Mouse (Mus musculus): Measurements from ENCODE around the gene Tmed2. TPM values are rescaled to one million over a fixed set of nuclear protein-coding genes. Genes with fewer than 3 reads are reported as not detected.

Gene Tmed2
- polyA plus RNA-seq, 1 experiment from 2014 or later: 550 TPM

- peak within 1 kb of the TSS; percentile 83 for H3K4me2 ChIP-seq (ENCODE audit: low read length)
- H3K9ac ChIP-seq (ENCODE audit: low read length): peak within 1 kb of the TSS; percentile 69
- H3K36me3 ChIP-seq (ENCODE audit: control insufficient read depth, insufficient read depth, low read length): no peaks in the 10 kb centered on the region
- H3K9me3 ChIP-seq (ENCODE audit: control insufficient read depth, low read length): no peaks in the 10 kb centered on the region
- DNase-seq (ENCODE audit: low spot score) (peak; percentile 88), ATAC-seq (replicated peaks; ENCODE audit: low FRiP score, low TSS enrichment, low read depth) (peak; percentile 90)
- peaks cover 35% of the 10 kb centered on the region for H3K4me1 ChIP-seq (replicated peaks; ENCODE audit: control insufficient read depth, insufficient read depth, low read length)
- H3K27ac ChIP-seq (ENCODE audit: low read depth): peak within 1 kb of the TSS; percentile 77
- peak within 1 kb of the TSS; percentile 79 for H3K4me3 ChIP-seq (ENCODE audit: low read depth, low read length)
- under 1% methylated on average over 76 of the region's 96 CpGs for WGBS
- no peaks in the 10 kb centered on the region for H3K27me3 ChIP-seq (replicated peaks; ENCODE audit: control insufficient read depth, insufficient read depth, low read length)
These were observed 9.6 kb upstream of the Tmed2 start, which contains the start of gene Rilpl1 for GRCm38 (mm10) chr5:124530655-124531582. Gene Rilpl1 (minus strand): TSS chr5:124531391.

- Histone ChIP-seq H3K9ac (ENCODE audit: low read length) (peak overlapping the region; percentile 69), H3K4me1 (replicated peaks; ENCODE audit: control insufficient read depth, insufficient read depth, low read length) (peaks cover 37% of the 10 kb centered on the region), H3K27ac (ENCODE audit: low read depth) (peak overlapping the region; percentile 77), H3K9me3 (ENCODE audit: control insufficient read depth, low read length) (no peaks in the 10 kb centered on the region), H3K4me2 (ENCODE audit: low read length) (peak overlapping the region; percentile 83), H3K36me3 (ENCODE audit: control insufficient read depth, insufficient read depth, low read length) (no peaks in the 10 kb centered on the region), H3K4me3 (ENCODE audit: low read depth, low read length) (peak overlapping the region; percentile 79), H3K27me3 (replicated peaks; ENCODE audit: control insufficient read depth, insufficient read depth, low read length) (no peaks in the 10 kb centered on the region)
- DNase-seq (ENCODE audit: low spot score): no peak
- 15% methylated on average over 14 of the region's 14 CpGs for WGBS
- no peak for ATAC-seq (replicated peaks; ENCODE audit: low FRiP score, low TSS enrichment, low read depth)
These were observed 8.9 kb upstream of the Tmed2 start for GRCm38 (mm10) chr5:124531583-124531930.

GRCm38 (mm10) chr5:124532451-124532850 lies 8.0 kb upstream of the Tmed2 start:
- Histone ChIP-seq H3K4me3 (ENCODE audit: low read depth, low read length) (no peak overlapping the region), H3K36me3 (ENCODE audit: control insufficient read depth, insufficient read depth, low read length) (no peaks in the 10 kb centered on the region), H3K4me1 (replicated peaks; ENCODE audit: control insufficient read depth, insufficient read depth, low read length) (peaks cover 40% of the 10 kb centered on the region), H3K9me3 (ENCODE audit: control insufficient read depth, low read length) (no peaks in the 10 kb centered on the region), H3K4me2 (ENCODE audit: low read length) (peak overlapping the region; percentile 83; the same call in 1 of the 2 replicates), H3K9ac (ENCODE audit: low read length) (no peak overlapping the region), H3K27me3 (replicated peaks; ENCODE audit: control insufficient read depth, insufficient read depth, low read length) (no peaks in the 10 kb centered on the region), H3K27ac (ENCODE audit: low read depth) (peak overlapping the region; percentile 77)
- ATAC-seq (replicated peaks; ENCODE audit: low FRiP score, low TSS enrichment, low read depth): no peak
- no peak for DNase-seq (ENCODE audit: low spot score)
- 17% methylated on average over 7 of the region's 7 CpGs for WGBS

GRCm38 (mm10) chr5:124535016-124535415 lies 5.5 kb upstream of the Tmed2 start:
- H3K4me2 ChIP-seq (ENCODE audit: low read length): no peak overlapping the region
- DNase-seq (ENCODE audit: low spot score) (no peak), ATAC-seq (replicated peaks; ENCODE audit: low FRiP score, low TSS enrichment, low read depth) (no peak)
- 66% methylated on average over 5 of the region's 5 CpGs for WGBS
- H3K36me3 ChIP-seq (ENCODE audit: control insufficient read depth, insufficient read depth, low read length): no peaks in the 10 kb centered on the region
- no peak overlapping the region for H3K4me3 ChIP-seq (ENCODE audit: low read depth, low read length)
- H3K9ac ChIP-seq (ENCODE audit: low read length): no peak overlapping the region
- no peak overlapping the region for H3K27ac ChIP-seq (ENCODE audit: low read depth)
- peaks cover 20% of the 10 kb centered on the region for H3K4me1 ChIP-seq (replicated peaks; ENCODE audit: control insufficient read depth, insufficient read depth, low read length)
- H3K9me3 ChIP-seq (ENCODE audit: control insufficient read depth, low read length): no peaks in the 10 kb centered on the region
- no peaks in the 10 kb centered on the region for H3K27me3 ChIP-seq (replicated peaks; ENCODE audit: control insufficient read depth, insufficient read depth, low read length)

GRCm38 (mm10) chr5:124536776-124537175 lies 3.7 kb upstream of the Tmed2 start:
- no peaks in the 10 kb centered on the region for H3K9me3 ChIP-seq (ENCODE audit: control insufficient read depth, low read length)
- peak overlapping the region; percentile 16; the same call in 1 of the 2 replicates for H3K27ac ChIP-seq (ENCODE audit: low read depth)
- WGBS: under 1% methylated on average over 16 of the region's 17 CpGs
- ATAC-seq (replicated peaks; ENCODE audit: low FRiP score, low TSS enrichment, low read depth) (no peak), DNase-seq (ENCODE audit: low spot score) (peak; percentile 68)
- no peaks in the 10 kb centered on the region for H3K27me3 ChIP-seq (replicated peaks; ENCODE audit: control insufficient read depth, insufficient read depth, low read length)
- H3K4me1 ChIP-seq (replicated peaks; ENCODE audit: control insufficient read depth, insufficient read depth, low read length): peaks cover 15% of the 10 kb centered on the region
- H3K4me2 ChIP-seq (ENCODE audit: low read length): peak overlapping the region; percentile 46
- H3K36me3 ChIP-seq (ENCODE audit: control insufficient read depth, insufficient read depth, low read length): no peaks in the 10 kb centered on the region
- H3K9ac ChIP-seq (ENCODE audit: low read length): peak overlapping the region; percentile 27; the same call in 1 of the 2 replicates
- H3K4me3 ChIP-seq (ENCODE audit: low read depth, low read length): peak overlapping the region; percentile 13; the same call in 1 of the 2 replicates

- DNase-seq (ENCODE audit: low spot score): peak; percentile 55
- ATAC-seq (replicated peaks; ENCODE audit: low FRiP score, low TSS enrichment, low read depth): no peak
- Histone ChIP-seq H3K9me3 (ENCODE audit: control insufficient read depth, low read length) (no peaks in the 10 kb centered on the region), H3K9ac (ENCODE audit: low read length) (no peak overlapping the region), H3K4me2 (ENCODE audit: low read length) (no peak overlapping the region), H3K4me1 (replicated peaks; ENCODE audit: control insufficient read depth, insufficient read depth, low read length) (peaks cover 15% of the 10 kb centered on the region; the same call in 1 of the 2 replicates), H3K36me3 (ENCODE audit: control insufficient read depth, insufficient read depth, low read length) (peaks cover 16% of the 10 kb centered on the region), H3K27me3 (replicated peaks; ENCODE audit: control insufficient read depth, insufficient read depth, low read length) (no peaks in the 10 kb centered on the region), H3K4me3 (ENCODE audit: low read depth, low read length) (no peak overlapping the region), H3K27ac (ENCODE audit: low read depth) (no peak overlapping the region)
- WGBS: 72% methylated on average over 15 of the region's 16 CpGs
These were observed 1.4 kb upstream of the Tmed2 start for GRCm38 (mm10) chr5:124538813-124539792.

- Histone ChIP-seq H3K4me2 (ENCODE audit: low read length) (peak overlapping the region; percentile 41), H3K36me3 (ENCODE audit: control insufficient read depth, insufficient read depth, low read length) (peaks cover 24% of the 10 kb centered on the region), H3K27ac (ENCODE audit: low read depth) (peak overlapping the region; percentile 57; the same call in 1 of the 2 replicates), H3K9ac (ENCODE audit: low read length) (peak overlapping the region; percentile 92), H3K9me3 (ENCODE audit: control insufficient read depth, low read length) (no peaks in the 10 kb centered on the region), H3K4me1 (replicated peaks; ENCODE audit: control insufficient read depth, insufficient read depth, low read length) (peaks cover 15% of the 10 kb centered on the region; the same call in 1 of the 2 replicates), H3K4me3 (ENCODE audit: low read depth, low read length) (peak overlapping the region; percentile 95), H3K27me3 (replicated peaks; ENCODE audit: control insufficient read depth, insufficient read depth, low read length) (no peaks in the 10 kb centered on the region)
- DNase-seq (ENCODE audit: low spot score) (no peak), ATAC-seq (replicated peaks; ENCODE audit: low FRiP score, low TSS enrichment, low read depth) (no peak)
- WGBS: 77% methylated on average over 4 of the region's 4 CpGs
These were observed 590 bp upstream of the Tmed2 start for GRCm38 (mm10) chr5:124539905-124540304.

All from intestine, embryonic 14.5 days (tissue).